Mouse (Mus musculus) small intestine, adult 2 months (tissue): ENCODE data around the gene Gm26661. TPM values are rescaled to one million over a fixed set of nuclear protein-coding genes. Genes with fewer than 3 reads are reported as not detected.

ENCODE experiments used
- H3K27ac ChIP-seq: fragments of 200-500 bp; 2 replicates; pipeline ENCODE4 v1.5.1; 2012; ENCODE audit warnings: low read depth, low read length, control low read depth, inconsistent platforms; ENCODE audit not compliant: insufficient read depth
- H3K27me3 ChIP-seq: fragments of 200-500 bp; 2 replicates; pipeline ENCODE4 v1.6.1; 2012; ENCODE audit warnings: mild to moderate bottlenecking, moderate library complexity, low read length, inconsistent platforms; ENCODE audit not compliant: control insufficient read depth, insufficient read depth
- H3K36me3 ChIP-seq: fragments of 200-500 bp; 2 replicates; pipeline ENCODE4 v1.6.1; 2012; ENCODE audit warnings: mild to moderate bottlenecking, low read length, control low read depth, inconsistent platforms; ENCODE audit not compliant: control insufficient read depth, insufficient read depth
- H3K4me1 ChIP-seq: fragments of 200-500 bp; 2 replicates; pipeline ENCODE4 v1.6.1; 2012; ENCODE audit warnings: low read length, inconsistent platforms, mixed read lengths; ENCODE audit not compliant: control insufficient read depth, insufficient read depth, insufficient read length
- H3K4me3 ChIP-seq: fragments of 200-500 bp; 2 replicates; pipeline ENCODE4 v1.5.1; 2012; ENCODE audit warnings: low read depth, mild to moderate bottlenecking, control low read depth, inconsistent platforms, low read length, moderate library complexity
- CTCF ChIP-seq: fragments of 200-500 bp; IDR thresholded peaks from 2 replicates; pipeline ENCODE4 v1.5.1; 2012; ENCODE audit warnings: low read depth, mild to moderate bottlenecking, control low read depth, inconsistent platforms, low read length, moderate library complexity, mixed read lengths; ENCODE audit not compliant: insufficient replicate concordance, insufficient read length; ENCODE audit errors: extremely low read depth
- POLR2A ChIP-seq: fragments of 200-500 bp; IDR thresholded peaks from 2 replicates; pipeline ENCODE4 v1.6.1; 2012; ENCODE audit warnings: low read depth, mild to moderate bottlenecking, control low read depth, inconsistent platforms, low read length, moderate library complexity
- WGBS: fragments of 180-500 bp; shearing (Covaris S2); methylation state at CpG from one replicate; pipeline ENCODE4 v1.1.7; 2018; 5-methylcytosine and 5-hydroxymethylcytosine counted together
- polyA plus RNA-seq: library from polyadenylated mRNA; depleted of rRNA; stranded (reverse); fragments of >200 nt; gene quantifications from 2 replicates; pipeline ENCODE4 v1.2.3, GENCODE M21; 2012

The Gm26661 gene
- polyA plus RNA-seq, 1 experiment: 0.61 TPM

- H3K27ac ChIP-seq: peak overlapping the region; percentile 98
Measured at GRCm38 (mm10) chr14:7807711-7808110, 16.3 kb downstream of the Gm26661 start.

GRCm38 (mm10) chr14:7808501-7808981 is 17.2 kb downstream of the Gm26661 start:
- no peak for TF ChIP-seq POLR2A
- TF ChIP-seq CTCF: no peak
- WGBS: 30% methylated on average over 11 of the region's 11 CpGs
- Histone ChIP-seq H3K4me3 (peak overlapping the region; percentile 24), H3K27ac (peak overlapping the region; percentile 98), H3K27me3 (no peaks in the 10 kb centered on the region), H3K4me1 (peaks cover 23% of the 10 kb centered on the region; the same call in 1 of the 2 replicates), H3K36me3 (no peaks in the 10 kb centered on the region)

More at GRCm38 (mm10) chr14:7807711-7808110, 16.3 kb downstream of the Gm26661 start:
- no peaks in the 10 kb centered on the region for H3K27me3 ChIP-seq
- TF ChIP-seq POLR2A (no peak), CTCF (no peak)
- whole genome bisulfite sequencing: 36% methylated on average over 4 of the region's 4 CpGs
- peaks cover 23% of the 10 kb centered on the region; the same call in 1 of the 2 replicates for H3K4me1 ChIP-seq
- H3K4me3 ChIP-seq: peak overlapping the region; percentile 17
- H3K36me3 ChIP-seq: no peaks in the 10 kb centered on the region

- peak overlapping the region; percentile 98 for H3K27ac ChIP-seq
- H3K4me3 ChIP-seq: no peak overlapping the region; the same call in 1 of the 2 replicates
- no peaks in the 10 kb centered on the region for H3K27me3 ChIP-seq
- H3K36me3 ChIP-seq: no peaks in the 10 kb centered on the region
- 52% methylated on average over 12 of the region's 12 CpGs for WGBS
- peaks cover 20% of the 10 kb centered on the region; the same call in 1 of the 2 replicates for H3K4me1 ChIP-seq
- TF ChIP-seq CTCF: no peak
Measured at GRCm38 (mm10) chr14:7809043-7809955, 17.9 kb downstream of the Gm26661 start.

GRCm38 (mm10) chr14:7817770-7818462 is 26.5 kb downstream of the Gm26661 start, which contains the start of gene Flnb:
Gene Flnb (plus strand): TSS chr14:7817957.
- H3K36me3 ChIP-seq: no peaks in the 10 kb centered on the region
- WGBS: under 1% methylated on average over 49 of the region's 49 CpGs
- H3K4me3 ChIP-seq: peak within 1 kb of the TSS; percentile 79
- H3K27ac ChIP-seq: peak within 1 kb of the TSS; percentile 78
- peaks cover 22% of the 10 kb centered on the region; the same call in 1 of the 2 replicates for H3K4me1 ChIP-seq
- H3K27me3 ChIP-seq: no peaks in the 10 kb centered on the region
- TF ChIP-seq POLR2A (peak; percentile 97), CTCF (peak; percentile 90)

GRCm38 (mm10) chr14:7818463-7819121 is 27.2 kb downstream of the Gm26661 start:
- H3K27me3 ChIP-seq: no peaks in the 10 kb centered on the region
- peaks cover 23% of the 10 kb centered on the region; the same call in 1 of the 2 replicates for H3K4me1 ChIP-seq
- peak overlapping the region; percentile 79 for H3K4me3 ChIP-seq
- H3K36me3 ChIP-seq: no peaks in the 10 kb centered on the region
- peak overlapping the region; percentile 78 for H3K27ac ChIP-seq
- peak; percentile 27; the same call in 1 of the 2 replicates for TF ChIP-seq POLR2A
- no peak for TF ChIP-seq CTCF
- under 1% methylated on average over 36 of the region's 36 CpGs for WGBS

- H3K27ac ChIP-seq: peak overlapping the region; percentile 78
- no peaks in the 10 kb centered on the region for H3K27me3 ChIP-seq
- peak overlapping the region; percentile 79 for H3K4me3 ChIP-seq
- peaks cover 26% of the 10 kb centered on the region; the same call in 1 of the 2 replicates for H3K4me1 ChIP-seq
- no peaks in the 10 kb centered on the region for H3K36me3 ChIP-seq
- TF ChIP-seq CTCF: no peak
- TF ChIP-seq POLR2A: no peak
- 16% methylated on average over 5 of the region's 5 CpGs for WGBS
Measured at GRCm38 (mm10) chr14:7819446-7819845, 28.1 kb downstream of the Gm26661 start.
